Mouse (Mus musculus) brain, embryonic 14.5 days (tissue): Measurements from ENCODE around the gene Cipc.

Experiments
- CTCF ChIP-seq: fragments of 200-500 bp; IDR thresholded peaks from 2 replicates; pipeline ENCODE4 v1.5.1; 2012; ENCODE audit warnings: inconsistent platforms, mild to moderate bottlenecking, moderate library complexity, borderline replicate concordance; ENCODE audit not compliant: insufficient read depth, insufficient read length; ENCODE audit errors: extremely low read depth
- POLR2A ChIP-seq: fragments of 200-500 bp; IDR thresholded peaks from 2 replicates; pipeline ENCODE4 v1.6.1; 2012; ENCODE audit warnings: mild to moderate bottlenecking, inconsistent platforms, borderline replicate concordance; ENCODE audit not compliant: poor library complexity, insufficient read depth, insufficient read length, severe bottlenecking; ENCODE audit errors: extremely low read depth

- TF ChIP-seq CTCF (no peak), POLR2A (no peak)
Measured at GRCm38 (mm10) chr12:86916796-86917573, 29.9 kb upstream of the Cipc start.
